Mouse (Mus musculus): ENCODE measurements at regions not wholly inside any gene's neighbourhood (a gene's known extent, or its start where the extent isn't known, plus 50 kb on each side); places are given as distances from the start of the nearest gene placed in this dataset.

DNA sequence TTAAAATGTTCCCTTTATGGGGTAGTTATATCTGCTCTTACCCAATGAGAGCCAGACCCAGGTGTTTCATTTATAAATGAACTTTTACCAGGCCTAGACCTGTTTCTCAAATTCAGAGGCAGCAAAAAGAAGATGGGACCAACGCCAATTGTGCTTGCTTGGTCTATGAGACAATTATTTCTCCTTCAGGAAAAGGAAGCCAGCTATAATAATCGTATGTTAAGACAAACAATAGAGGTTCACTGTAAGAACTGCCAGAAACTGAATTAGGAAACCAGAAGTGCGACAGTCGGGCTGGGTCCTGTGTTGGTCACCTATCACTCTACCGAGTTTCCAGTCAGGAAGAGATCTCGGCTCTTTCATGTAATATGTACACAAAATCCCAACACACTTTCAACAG lies 335.8 kb upstream of the Dach1 start:
- no peak for TF ChIP-seq CTCF (IDR thresholded peaks at IDR 0.05; ENCODE audit: low read depth, low read length)
- TF ChIP-seq POLR2A (IDR thresholded peaks at IDR 0.05; ENCODE audit: borderline replicate concordance, low read depth, low read length): no peak

Measured in bone marrow macrophage, adult 2 months (primary cell).